Mouse (Mus musculus): ENCODE results near the gene Rasgrf1. TPM values are rescaled to one million over a fixed set of nuclear protein-coding genes. Genes with fewer than 3 reads are reported as not detected.

The Rasgrf1 gene
- polyA plus RNA-seq, 1 experiment from 2014 or later = 0.15 TPM

GRCm38 (mm10) chr9:89879574-89879973, 30.1 kb upstream of the Rasgrf1 start:
- Histone ChIP-seq H3K4me3 (0 out of 2 replicates have a peak overlapping the region, but pooled peaks have one; percentile 16), H3K9ac (no peak overlapping the region), H3K27me3 (peaks cover 30% of the 10 kb centered on the region), H3K4me1 (no peaks in the 10 kb centered on the region), H3K9me3 (peaks cover 16% of the 10 kb centered on the region), H3K4me2 (replicated peaks) (peak overlapping the region; percentile 36), H3K27ac (no peak overlapping the region), H3K36me3 (no peaks in the 10 kb centered on the region)
- 53% methylated on average over 31 of the region's 31 CpGs for WGBS
- ATAC-seq (ENCODE audit: insufficient number of reproducible peaks, insufficient read depth, low FRiP score, low TSS enrichment) = no peak

GRCm38 (mm10) chr9:89881552-89881951, 28.2 kb upstream of the Rasgrf1 start:
- H3K4me3 ChIP-seq = no peak overlapping the region
- H3K27ac ChIP-seq = no peak overlapping the region
- ATAC-seq (ENCODE audit: insufficient number of reproducible peaks, insufficient read depth, low FRiP score, low TSS enrichment) = no peak
- no peak overlapping the region for H3K9ac ChIP-seq
- H3K9me3 ChIP-seq = peaks cover 16% of the 10 kb centered on the region
- H3K4me1 ChIP-seq = no peaks in the 10 kb centered on the region
- 42% methylated on average over 7 of the region's 7 CpGs for WGBS
- H3K36me3 ChIP-seq = no peaks in the 10 kb centered on the region
- no peak overlapping the region for H3K4me2 ChIP-seq (replicated peaks)
- H3K27me3 ChIP-seq = peaks cover 37% of the 10 kb centered on the region

DNA sequence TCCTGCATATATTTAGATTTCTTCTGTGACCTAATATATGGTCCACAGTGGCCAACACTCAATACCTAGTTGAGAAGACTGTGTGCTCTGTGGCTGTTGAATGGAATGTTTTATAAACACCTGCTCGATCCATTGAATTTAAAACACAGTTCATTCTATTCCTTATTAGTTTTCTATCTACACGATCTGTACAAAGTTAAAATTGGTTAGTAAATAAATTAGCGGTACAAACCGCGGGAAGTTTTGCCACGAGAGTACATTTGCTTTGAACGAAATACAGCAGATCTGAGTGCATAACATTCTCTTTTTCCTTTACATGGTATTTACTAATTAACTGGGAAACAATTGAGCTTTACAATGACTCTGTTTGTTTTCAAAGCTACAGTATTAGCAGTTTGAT, 27.1 kb upstream of the Rasgrf1 start:
- Histone ChIP-seq H3K4me3 (no peak overlapping the region), H3K4me2 (replicated peaks) (no peak overlapping the region), H3K36me3 (no peaks in the 10 kb centered on the region), H3K27ac (no peak overlapping the region), H3K27me3 (peaks cover 36% of the 10 kb centered on the region), H3K9ac (no peak overlapping the region), H3K9me3 (peaks cover 16% of the 10 kb centered on the region), H3K4me1 (no peaks in the 10 kb centered on the region)
- 50% methylated on average over 7 of the region's 7 CpGs for WGBS
- ATAC-seq (ENCODE audit: insufficient number of reproducible peaks, insufficient read depth, low FRiP score, low TSS enrichment) = no peak

DNA sequence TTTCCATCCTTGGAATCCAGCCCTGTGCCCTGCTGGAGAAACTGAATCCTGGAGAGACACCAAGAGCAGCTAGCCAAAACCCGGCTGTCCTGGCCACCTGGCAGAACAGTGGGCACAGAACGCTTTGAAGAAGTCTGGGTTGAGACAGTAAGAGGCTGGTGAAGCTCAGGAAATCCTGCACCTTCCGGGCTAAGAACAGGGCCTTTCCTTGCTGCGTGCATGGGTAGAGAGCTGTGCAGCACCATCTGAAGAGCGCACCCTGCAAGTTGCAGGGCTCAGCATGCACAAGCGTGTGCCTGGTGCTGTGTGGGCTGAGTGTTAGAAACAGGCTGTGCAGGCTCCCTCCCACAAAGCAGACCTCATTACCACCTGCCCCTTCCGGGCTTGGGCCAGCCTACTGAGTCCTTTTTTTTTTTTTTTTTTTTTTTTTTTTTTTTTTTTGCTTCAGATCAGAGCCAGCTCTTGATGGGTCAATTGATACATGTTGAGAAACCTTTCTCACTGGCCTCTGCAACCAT, 23.9 kb upstream of the Rasgrf1 start:
- Histone ChIP-seq H3K4me3 (no peak overlapping the region), H3K4me1 (no peaks in the 10 kb centered on the region), H3K27ac (no peak overlapping the region), H3K36me3 (no peaks in the 10 kb centered on the region), H3K9ac (no peak overlapping the region), H3K27me3 (peaks cover 36% of the 10 kb centered on the region), H3K9me3 (peaks cover 5% of the 10 kb centered on the region; the same call in 1 of the 2 replicates), H3K4me2 (replicated peaks) (no peak overlapping the region)
- 45% methylated on average over 7 of the region's 7 CpGs for WGBS
- no peak for ATAC-seq (ENCODE audit: insufficient number of reproducible peaks, insufficient read depth, low FRiP score, low TSS enrichment)

DNA sequence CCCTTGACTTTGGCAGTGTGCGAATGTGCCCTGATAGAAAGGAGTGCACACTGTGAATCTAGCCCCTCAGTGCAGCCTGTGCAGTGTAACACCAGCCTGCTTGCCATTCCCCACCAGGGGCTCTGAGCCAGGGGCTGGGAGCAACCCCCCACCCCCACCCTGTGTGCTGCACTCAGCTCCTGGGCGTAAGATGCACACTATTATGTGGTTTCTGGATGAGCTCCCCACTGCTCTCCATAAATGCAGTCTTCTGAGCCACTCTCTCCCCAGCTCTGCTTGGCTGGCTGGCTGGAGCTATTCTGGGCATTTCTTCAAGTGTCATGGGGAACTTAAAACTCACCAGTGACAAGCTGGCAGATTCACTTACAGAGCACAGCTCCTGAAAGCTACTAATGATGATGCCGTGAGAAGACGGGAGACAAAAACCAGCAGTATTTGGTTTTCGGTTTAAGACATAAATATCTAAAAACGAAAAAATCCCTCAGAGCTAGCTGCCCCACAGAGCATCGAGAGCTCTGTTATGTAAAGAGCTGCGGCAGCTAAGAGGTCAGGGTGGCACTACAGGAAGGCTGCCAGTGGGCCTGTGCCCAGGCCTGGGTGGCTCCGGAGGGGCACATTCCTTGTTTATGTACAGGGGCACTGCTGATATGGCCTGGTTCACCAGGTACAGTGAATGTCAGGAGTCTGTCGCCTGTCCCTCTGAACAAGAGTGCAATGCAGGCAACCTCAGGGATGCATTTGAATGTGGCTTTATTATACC, 18.0 kb upstream of the Rasgrf1 start:
- no peak overlapping the region for H3K4me3 ChIP-seq
- no peaks in the 10 kb centered on the region for H3K36me3 ChIP-seq
- 74% methylated on average over 10 of the region's 10 CpGs for WGBS
- H3K27me3 ChIP-seq = peaks cover 3% of the 10 kb centered on the region
- ATAC-seq (ENCODE audit: insufficient number of reproducible peaks, insufficient read depth, low FRiP score, low TSS enrichment) = no peak
- H3K27ac ChIP-seq = no peak overlapping the region
- no peak overlapping the region for H3K4me2 ChIP-seq (replicated peaks)
- no peaks in the 10 kb centered on the region for H3K4me1 ChIP-seq
- H3K9ac ChIP-seq = no peak overlapping the region
- H3K9me3 ChIP-seq = no peaks in the 10 kb centered on the region

GRCm38 (mm10) chr9:89892540-89893188, 17.0 kb upstream of the Rasgrf1 start:
- no peak for ATAC-seq (ENCODE audit: insufficient number of reproducible peaks, insufficient read depth, low FRiP score, low TSS enrichment)
- H3K4me2 ChIP-seq (replicated peaks) = no peak overlapping the region
- no peak overlapping the region for H3K4me3 ChIP-seq
- H3K36me3 ChIP-seq = no peaks in the 10 kb centered on the region
- no peaks in the 10 kb centered on the region for H3K9me3 ChIP-seq
- no peaks in the 10 kb centered on the region for H3K4me1 ChIP-seq
- no peaks in the 10 kb centered on the region; the same call in 1 of the 2 replicates for H3K27me3 ChIP-seq
- H3K27ac ChIP-seq = no peak overlapping the region
- WGBS = 92% methylated on average over 5 of the region's 5 CpGs
- H3K9ac ChIP-seq = no peak overlapping the region

- Histone ChIP-seq H3K4me2 (replicated peaks) (no peak overlapping the region), H3K4me1 (no peaks in the 10 kb centered on the region), H3K27me3 (peaks cover 3% of the 10 kb centered on the region; the same call in 1 of the 2 replicates), H3K9ac (no peak overlapping the region), H3K4me3 (no peak overlapping the region), H3K36me3 (no peaks in the 10 kb centered on the region), H3K27ac (no peak overlapping the region), H3K9me3 (no peaks in the 10 kb centered on the region)
- ATAC-seq (ENCODE audit: insufficient number of reproducible peaks, insufficient read depth, low FRiP score, low TSS enrichment) = no peak
- WGBS = 26% methylated on average over 14 of the region's 14 CpGs
Measured at GRCm38 (mm10) chr9:89900111-89900824, 9.4 kb upstream of the Rasgrf1 start.

DNA sequence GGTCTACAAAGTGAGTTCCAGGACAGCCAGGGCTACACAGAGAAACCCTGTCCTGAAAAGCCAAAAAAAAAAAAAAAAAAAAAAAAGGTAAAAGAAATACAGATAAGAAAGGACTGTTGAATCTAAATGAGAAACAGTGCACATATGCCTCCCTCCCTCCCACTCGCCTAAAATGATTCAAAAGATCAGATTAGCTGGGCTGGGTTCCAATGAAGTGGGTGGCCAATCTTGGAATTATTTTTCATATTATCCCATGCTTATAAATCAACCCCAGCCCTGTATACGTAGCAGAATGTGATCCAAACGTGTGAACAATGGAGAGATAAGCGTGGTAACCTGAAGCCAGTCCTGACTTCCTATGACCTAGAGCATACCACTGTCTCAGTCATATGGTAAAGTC, 8.5 kb upstream of the Rasgrf1 start:
- Histone ChIP-seq H3K36me3 (no peaks in the 10 kb centered on the region), H3K27me3 (peaks cover 12% of the 10 kb centered on the region), H3K27ac (no peak overlapping the region), H3K4me1 (no peaks in the 10 kb centered on the region), H3K9ac (no peak overlapping the region), H3K4me2 (replicated peaks) (no peak overlapping the region), H3K4me3 (no peak overlapping the region), H3K9me3 (no peaks in the 10 kb centered on the region)
- no peak for ATAC-seq (ENCODE audit: insufficient number of reproducible peaks, insufficient read depth, low FRiP score, low TSS enrichment)
- 66% methylated on average over 4 of the region's 4 CpGs for WGBS

- Histone ChIP-seq H3K27me3 (peaks cover 28% of the 10 kb centered on the region), H3K9ac (no peak overlapping the region), H3K4me1 (no peaks in the 10 kb centered on the region), H3K36me3 (no peaks in the 10 kb centered on the region), H3K4me3 (no peak overlapping the region), H3K9me3 (no peaks in the 10 kb centered on the region), H3K27ac (no peak overlapping the region), H3K4me2 (replicated peaks) (no peak overlapping the region)
- ATAC-seq (ENCODE audit: insufficient number of reproducible peaks, insufficient read depth, low FRiP score, low TSS enrichment) = no peak
- WGBS = 52% methylated on average over 2 of the region's 2 CpGs
Measured at GRCm38 (mm10) chr9:89902813-89903212, 6.9 kb upstream of the Rasgrf1 start.

DNA sequence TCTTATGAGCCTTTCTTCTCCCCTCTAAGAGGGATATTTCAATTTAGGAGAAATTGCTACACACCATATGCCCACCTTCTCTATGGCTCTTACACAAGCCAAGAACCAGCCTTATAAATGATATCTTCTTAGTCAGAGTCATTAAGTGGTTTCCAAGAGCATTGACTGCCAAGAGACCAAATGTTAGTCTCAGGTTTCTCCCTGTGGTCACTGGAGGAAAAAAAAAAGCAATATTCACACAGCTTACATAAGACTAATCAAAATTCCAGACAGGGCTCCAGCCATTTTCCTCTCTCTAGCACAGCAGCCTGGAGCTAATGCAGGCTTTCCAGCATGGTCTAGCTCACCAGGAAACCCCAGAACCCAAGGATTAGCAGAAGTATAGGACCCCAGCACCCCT, 3.1 kb upstream of the Rasgrf1 start:
- Histone ChIP-seq H3K4me1 (peaks cover 21% of the 10 kb centered on the region), H3K27ac (no peak overlapping the region), H3K4me3 (no peak overlapping the region), H3K9me3 (no peaks in the 10 kb centered on the region), H3K36me3 (no peaks in the 10 kb centered on the region), H3K9ac (no peak overlapping the region), H3K27me3 (peaks cover 66% of the 10 kb centered on the region), H3K4me2 (replicated peaks) (no peak overlapping the region)
- ATAC-seq (ENCODE audit: insufficient number of reproducible peaks, insufficient read depth, low FRiP score, low TSS enrichment) = no peak

- peaks cover 79% of the 10 kb centered on the region for H3K27me3 ChIP-seq
- no peak overlapping the region for H3K9ac ChIP-seq
- no peak for ATAC-seq (ENCODE audit: insufficient number of reproducible peaks, insufficient read depth, low FRiP score, low TSS enrichment)
- no peak overlapping the region for H3K27ac ChIP-seq
- H3K4me1 ChIP-seq = peaks cover 21% of the 10 kb centered on the region
- no peaks in the 10 kb centered on the region for H3K9me3 ChIP-seq
- H3K4me3 ChIP-seq = no peak overlapping the region
- no peak overlapping the region for H3K4me2 ChIP-seq (replicated peaks)
- H3K36me3 ChIP-seq = no peaks in the 10 kb centered on the region
Measured at GRCm38 (mm10) chr9:89907941-89908340, 1.8 kb upstream of the Rasgrf1 start.

Data from embryonic facial prominence, embryonic 12.5 days (tissue).